Mouse (Mus musculus) Muller cell, postnatal 12 days (primary cell): ENCODE results near the gene Bag3.
A peak's percentile ranks its signal among the peaks of the same experiment; 100 is the strongest.
"Not testable (repeated sequence)": the region's sequence is repeated elsewhere in the genome, so short reads cannot be mapped to it uniquely, and the experiment has no call there.

Experiments used
- DNase-seq: peaks from one replicate; pipeline ENCODE4 v3.0.0-alpha.2; 2015; ENCODE audit errors: inconsistent ontology term

Gene Bag3

DNA sequence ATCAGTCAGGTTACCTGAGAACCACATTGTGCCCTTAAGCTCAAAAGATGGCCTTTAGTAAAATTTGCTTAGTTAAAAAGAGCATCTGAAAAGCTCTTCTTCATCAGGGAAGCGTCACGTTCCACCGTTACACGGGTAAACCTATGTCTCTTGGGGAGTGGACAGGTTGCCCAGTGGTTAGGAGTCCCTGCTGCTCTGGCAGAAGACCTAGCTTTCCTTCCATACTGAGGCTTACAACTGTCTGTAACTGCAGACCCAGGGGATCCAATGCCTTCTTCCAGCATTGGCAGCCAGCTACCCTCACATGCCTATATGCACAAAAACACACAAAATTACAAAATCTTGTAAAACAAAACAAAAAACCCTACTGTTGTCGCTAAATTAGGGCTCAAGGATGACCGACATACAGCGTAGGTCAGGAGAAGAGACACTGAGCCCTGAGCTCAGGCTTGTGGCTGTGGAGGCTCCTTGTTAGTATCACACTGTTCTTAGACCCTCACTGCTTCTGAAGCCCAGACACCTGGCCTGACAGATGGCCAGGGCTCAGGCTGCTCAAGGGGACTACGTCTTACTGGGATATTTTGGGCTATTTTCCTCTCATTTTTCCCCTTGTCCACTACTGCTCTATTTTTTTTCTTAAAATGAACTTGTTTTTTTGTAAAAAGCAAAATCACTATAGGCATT is 44.3 kb downstream of the Bag3 start:
- DNase-seq = no peak

DNA sequence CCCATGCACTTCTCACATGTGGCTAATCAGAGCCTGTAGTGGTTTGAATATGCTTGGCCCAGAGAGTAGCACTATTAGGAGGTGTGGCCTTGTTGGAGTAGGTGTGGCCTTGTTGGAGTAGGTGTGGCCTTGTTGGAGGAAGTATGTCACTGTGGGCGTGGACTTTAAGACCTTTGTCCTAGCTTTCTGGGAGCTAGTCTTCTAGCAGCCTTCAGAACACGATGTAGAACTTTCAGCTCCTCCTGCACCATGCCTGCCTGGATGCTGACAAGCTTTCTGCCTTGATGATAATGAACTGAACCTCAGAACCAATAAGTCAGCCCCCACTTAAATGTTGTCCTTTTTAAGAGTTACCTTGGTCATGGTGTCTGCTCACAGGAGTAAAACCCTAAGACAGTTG is 46.0 kb downstream of the Bag3 start:
- DNase-seq = not testable (repeated sequence)

DNA sequence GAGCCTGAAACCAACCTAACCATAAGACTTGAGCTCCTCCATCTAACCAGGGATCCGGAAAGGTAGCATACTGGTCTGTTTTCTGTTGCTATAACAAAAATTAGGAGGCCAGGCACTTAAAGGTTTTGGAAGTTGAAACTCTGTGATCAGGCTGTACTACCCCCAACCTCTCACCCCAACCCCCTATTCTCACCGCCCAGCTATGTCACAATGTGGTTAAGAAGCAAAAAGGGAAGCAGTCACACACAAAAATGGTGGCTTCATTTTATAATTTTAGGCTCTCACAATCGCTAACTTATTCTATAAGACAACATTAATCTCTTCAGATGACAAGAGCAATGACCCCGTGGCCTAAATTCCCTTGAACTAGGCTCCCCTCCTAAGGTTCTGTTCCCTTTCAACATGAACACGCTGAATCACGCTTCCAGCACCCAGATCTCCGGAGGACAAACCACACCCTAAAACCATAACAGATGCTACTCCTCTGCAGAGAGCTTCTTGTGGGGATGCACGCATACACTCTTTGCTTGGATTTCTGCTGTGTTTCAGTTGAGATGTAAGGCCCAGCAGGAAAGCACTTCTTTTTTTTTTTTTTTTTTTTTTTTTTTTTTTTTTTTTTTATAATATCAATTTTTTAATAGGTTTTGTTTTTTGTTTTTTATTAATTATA is 46.7 kb downstream of the Bag3 start:
- no peak for DNase-seq

DNA sequence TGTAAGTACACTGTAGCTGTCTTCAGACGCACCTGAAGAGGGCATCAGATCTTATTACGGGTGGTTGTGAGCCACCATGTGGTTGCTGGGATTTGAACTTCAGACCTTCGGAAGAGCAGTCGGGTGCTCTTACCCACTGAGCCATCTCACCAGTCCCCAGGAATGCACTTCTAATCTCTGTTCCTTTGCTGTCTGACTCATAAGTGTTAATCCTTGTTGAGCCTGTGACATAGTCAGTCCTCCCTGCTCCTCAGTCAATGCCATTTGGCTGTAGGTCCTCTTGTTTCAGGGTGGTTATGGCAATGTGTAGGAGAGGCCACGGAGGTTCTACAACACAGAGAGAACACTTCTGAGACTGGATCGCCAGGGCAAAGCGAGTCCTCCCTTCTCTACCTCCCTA is 47.2 kb downstream of the Bag3 start:
- not testable (repeated sequence) for DNase-seq

DNA sequence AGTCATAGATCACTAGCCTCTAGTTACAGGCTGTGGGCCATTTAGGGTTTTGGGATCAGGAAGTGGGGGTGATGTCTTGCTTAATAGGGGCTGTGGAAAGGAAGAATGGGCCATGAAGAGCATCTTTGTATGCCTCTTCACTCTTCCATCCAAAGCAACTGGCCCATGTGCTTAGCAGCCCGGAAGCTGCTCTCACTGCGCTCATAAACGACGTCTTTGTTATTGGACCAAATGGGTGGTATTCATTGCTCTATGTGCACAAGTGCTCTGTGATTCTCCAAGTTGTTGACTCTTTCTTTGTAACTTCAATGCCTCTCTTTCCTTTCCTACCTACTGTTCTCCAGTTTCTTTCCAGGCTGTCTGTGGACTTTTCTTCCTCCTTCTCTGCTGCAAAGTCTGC is 48.6 kb downstream of the Bag3 start:
- no peak for DNase-seq

DNA sequence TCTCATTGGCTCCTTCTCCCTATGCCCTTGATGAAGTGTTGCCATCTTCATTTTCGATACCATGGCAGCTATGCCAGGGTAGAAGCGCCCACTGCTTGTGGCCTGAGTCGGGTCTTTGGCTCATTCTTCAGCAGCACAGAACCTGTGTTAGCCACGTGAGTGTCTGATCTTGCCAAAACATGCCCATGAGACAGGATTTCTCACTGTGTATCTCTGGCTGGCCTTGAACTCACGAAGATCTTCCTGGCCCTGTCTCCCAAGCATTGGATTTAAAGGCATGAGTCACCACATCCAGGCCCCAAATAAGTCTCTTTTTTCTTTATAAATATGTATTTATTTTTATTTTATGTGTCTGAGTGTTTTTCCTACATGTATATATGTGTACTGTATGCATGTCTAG is 51.8 kb downstream of the Bag3 start:
- DNase-seq = no peak

DNA sequence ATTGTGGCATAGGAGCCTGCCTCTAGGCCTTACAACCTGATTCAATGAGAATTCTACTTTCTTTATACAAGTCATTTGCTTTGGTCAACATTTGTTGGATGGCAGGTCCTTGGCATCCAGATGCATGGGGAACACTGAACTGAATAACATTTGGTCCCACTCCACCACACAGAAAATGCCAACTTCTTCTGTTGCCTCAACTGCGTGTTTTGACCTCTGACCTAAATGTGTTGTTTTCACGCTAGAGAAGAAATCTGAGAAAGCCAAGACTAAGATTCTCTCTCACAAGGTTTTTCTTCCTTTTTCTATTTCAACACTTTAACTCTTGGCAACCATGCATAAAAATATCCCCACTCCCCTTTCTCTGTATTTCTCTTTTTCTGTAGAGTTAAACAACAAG is 52.4 kb downstream of the Bag3 start:
- no peak for DNase-seq

DNA sequence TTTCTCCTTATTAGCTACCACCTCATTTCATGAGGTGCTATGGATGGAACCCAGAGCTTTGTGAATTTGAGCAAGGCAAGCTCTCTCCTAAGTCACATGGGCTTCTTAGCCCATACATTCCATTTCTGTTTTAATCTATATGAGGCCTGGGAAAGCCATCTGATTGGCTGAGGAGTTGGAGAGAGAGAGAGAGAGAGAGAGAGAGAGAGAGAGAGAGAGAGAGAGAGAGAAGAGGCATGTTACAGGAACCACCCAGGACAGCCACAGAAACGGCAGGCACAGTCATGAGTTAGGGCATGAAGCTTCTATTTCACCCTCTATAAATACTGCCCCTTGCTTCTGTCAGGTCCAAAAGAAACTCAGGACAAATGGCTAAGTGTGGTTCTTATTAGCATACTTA is 54.2 kb downstream of the Bag3 start:
- no peak for DNase-seq

DNA sequence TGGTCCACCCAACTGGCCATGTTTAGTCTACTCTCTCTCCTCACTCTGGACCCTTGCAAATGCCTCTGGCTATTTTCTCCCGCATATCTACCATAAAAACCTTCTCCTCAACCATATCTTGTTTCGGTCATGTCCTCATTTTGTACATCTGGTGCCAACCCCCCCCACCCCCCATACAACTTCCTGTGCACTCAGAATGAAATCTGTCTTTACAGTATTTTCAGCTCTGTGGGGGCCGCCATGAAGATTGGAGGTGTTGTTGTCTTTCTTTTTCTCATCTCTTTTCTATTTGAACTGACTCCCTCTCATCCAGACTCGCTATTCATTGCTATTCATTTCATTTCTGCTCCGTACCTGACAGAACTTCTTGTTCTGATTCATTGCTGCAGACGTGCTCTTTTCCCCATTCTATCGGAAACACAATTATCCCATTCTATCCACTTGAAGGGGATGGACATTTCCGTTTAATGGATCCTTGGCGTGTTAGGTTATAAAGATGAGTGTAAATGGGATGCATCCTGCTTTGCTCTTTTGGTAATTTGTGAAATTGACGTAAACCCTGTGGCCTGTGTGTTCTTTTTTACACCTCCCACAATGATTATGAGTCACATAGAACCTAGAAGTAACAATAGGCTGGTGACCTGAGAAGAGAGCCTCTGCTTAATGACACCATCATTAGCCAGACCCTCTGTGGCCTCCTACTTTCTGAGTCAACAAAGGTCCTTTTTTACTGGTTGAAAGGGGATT is 55.0 kb downstream of the Bag3 start:
- peak; percentile 59 for DNase-seq

DNA sequence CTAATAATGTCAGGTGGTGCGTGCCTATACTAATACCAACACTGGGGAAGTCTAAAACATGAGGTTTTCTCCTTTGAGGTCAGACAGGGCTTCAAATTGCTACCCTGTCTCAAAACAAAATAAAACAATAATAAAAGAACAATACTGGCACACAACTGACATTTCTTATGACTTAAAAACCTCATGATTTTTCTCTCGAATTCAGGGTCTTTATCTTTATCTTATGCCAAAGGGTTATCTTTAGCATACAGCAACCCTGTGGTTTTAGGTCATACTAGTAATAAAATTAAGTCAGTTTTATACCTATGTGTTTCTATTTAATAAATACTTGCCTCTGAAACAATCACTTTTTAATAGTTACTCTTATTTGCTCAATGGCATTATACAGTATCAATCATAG is 56.0 kb downstream of the Bag3 start:
- no peak for DNase-seq

DNA sequence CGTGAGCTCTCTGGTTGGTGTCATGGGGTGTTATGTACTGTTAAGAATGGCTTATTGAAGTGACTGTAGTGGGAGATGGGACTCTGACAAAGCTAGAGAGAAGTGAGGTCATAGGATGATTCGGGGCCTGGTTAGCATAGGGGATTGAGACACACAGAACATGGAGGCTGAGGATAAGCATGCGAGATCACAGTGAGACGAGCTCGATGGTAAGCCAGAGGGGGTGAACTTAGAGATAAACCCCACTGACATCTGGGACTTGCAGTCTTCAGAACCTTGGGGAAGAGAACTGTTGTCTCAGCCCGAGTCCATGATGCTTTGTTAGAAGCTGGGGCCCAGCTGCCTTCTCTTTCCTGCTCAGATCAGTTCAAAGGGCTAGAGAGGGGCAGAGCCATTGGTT is 56.9 kb downstream of the Bag3 start:
- DNase-seq = no peak

DNA sequence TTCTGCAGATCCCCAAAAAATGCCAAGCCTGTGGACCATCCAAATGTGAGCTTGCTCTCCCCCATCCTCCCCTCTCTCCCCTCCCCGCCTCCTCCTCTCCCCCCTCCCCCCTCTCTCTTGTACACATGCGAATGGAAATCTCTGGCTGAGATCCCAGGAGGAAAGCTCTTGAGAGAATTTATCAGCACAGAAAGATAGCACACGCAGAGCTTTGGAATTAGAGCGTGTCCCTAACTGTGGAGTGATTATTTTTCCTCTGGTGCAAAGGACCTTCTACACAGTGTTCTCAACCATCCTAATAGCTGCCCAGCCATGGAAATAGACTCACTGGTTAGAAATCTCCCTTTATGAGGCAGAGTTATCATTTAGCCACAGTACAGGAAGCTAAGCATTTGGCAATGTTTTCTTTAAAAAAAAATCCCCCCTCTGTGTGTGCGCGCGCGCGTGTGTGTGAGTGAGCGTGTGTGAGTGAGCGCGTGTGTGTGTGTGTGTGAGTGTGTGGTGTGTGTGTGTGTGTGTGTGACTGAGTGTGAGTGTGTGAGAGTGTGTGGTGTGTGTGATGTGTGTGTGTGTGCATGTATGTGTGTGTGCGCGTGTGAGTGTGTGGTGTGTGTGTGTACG is 58.6 kb downstream of the Bag3 start:
- peak; percentile 34 for DNase-seq

DNA sequence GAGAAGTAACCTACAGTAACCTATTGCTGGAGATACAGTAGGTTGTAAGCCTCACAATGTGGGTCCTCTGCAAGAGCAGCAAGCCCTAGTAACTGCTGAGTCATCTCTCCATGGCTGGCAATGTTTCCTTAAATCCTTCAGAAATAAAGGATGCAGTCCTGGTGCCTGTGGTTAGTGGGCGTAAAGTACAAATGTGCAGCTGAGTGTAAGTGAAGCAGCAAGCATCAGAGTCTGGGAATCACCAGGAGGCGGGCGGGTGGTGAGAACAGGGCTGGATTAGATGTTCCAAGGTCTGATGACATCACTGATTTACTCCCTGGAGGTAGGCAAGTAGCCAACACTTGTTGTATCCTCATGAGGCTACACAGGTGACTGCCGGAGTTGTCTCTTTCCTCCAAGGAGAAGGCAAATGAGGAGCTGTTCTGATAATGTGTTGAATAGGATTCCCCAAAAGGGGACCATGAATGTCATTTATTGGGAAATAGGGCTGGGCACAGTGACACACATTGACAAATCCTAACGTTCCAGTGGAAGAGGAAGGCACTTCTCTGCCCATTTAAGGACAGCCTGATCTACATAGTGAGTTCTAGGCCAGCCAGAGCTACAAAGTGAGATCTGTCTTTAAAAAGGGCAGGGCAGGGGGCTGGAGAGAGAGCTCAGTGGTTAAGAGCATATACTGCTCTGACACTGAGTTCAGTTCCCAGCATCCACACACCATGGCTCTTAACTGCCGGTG is 60.0 kb downstream of the Bag3 start:
- DNase-seq = peak; percentile 89

DNA sequence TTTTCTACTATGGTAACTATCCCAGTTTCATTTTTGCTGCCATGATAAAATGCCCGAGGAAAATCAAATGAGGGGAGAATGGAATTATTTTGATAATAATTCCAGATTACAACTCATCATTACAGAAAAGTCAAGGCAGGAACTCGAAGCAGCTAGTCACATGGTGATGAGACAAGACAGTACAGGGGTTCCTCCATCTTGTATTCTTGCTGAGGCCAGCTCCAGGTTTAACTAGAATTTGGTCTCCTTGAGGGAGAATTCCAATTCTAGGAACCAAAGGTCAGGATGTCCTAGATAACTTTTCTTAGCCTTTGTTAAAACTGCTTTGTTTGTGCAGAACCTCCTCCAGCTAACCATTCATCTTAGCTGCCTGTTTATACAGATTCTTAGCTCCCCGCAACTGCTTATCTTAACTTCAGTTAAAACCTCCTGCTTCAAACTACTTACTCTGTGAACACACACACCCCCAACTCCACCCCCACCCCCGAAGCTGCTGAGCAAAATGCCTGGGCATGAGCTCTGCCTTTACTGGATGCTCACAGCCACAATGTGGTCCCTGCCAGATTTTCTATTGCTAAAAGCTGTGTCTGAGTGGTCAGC is 64.0 kb downstream of the Bag3 start:
- DNase-seq = no peak

DNA sequence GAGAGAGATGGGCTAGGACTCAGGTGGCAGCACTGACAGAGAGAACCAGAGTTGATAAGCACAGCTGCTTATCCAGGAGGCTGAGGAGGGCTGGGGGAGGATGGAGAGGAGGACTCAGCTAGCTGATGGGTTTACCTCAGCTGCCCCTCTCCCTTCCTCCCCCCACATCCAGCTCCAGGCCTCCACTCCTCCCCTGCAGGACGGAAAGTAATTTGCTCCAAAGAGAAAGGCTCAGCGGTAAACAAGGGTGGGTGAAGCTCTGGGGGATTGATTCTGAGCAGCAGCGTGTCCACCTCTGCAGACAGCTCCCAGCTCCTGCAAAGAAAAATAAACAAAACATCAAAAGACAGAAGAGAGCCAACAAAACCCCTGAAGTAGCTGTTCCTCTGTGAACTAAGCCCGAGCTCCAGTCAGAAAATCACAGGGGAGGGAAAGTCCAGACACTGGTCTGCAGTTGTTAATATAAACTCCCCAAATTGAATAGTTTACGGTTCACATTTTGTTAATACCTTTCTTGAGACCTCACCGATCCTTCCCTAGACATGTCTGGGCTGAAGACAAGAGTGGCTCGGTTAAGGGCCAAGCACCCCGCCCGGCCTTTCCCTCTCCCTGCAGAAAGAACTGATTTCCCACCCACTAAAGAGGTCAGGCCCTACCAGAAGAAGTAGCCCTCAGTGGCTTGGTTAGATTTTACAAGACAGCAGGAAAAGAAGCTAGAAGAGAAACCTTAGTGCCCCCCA is 68.1 kb downstream of the Bag3 start:
- no peak for DNase-seq

DNA sequence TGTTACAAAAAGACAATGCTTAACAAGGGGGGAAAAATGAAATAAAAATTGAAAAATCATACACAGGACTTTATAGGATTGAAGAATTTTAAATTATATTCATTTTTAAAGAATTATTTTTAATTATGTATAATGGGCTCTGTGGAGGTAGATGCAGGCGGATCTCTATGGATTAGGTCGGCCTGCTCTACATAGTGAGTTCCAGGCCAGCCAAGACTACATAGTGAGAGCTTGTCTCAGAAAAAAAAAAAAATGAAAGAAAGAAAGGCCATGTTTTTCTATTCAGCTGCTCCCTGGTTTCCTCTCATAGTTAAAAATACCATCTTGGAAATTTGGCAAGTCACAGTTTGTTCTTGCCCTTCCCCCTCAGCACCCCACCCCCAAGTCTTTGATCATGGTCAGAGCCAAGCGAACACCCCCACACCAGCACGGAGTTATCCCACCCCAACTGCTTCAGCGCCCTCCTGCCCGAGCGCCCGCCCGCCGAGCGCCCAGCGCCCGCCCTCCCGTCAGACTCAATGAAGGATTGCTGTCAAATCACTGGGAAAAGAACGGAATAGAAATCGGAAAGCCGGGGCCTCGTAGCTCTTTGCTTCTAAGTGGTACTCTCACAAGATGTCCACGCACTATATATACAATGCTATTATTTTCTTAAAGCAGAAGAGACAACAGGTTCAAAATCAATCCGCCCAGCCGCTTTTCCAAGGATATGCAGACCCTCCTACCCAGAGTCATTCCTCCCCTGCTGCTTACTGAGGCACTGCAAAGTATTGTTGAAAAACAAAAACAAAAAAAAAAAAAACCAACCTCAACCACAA is 68.9 kb downstream of the Bag3 start:
- no peak for DNase-seq

DNA sequence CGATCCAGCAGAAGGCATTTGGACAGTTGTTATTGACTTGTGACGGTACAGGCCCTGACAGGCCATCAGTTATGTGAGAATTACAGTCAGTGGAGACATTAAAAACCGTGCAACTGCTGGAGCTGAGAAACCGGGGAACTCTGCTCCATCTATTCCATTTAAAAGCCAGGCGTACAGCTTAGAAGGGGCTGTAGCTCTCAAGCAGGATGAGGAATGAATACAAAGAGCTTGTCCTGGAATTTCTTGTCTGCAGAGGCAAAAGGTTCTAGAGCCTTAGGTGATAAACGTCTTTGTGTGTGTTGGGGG is 69.5 kb downstream of the Bag3 start:
- DNase-seq = no peak

DNA sequence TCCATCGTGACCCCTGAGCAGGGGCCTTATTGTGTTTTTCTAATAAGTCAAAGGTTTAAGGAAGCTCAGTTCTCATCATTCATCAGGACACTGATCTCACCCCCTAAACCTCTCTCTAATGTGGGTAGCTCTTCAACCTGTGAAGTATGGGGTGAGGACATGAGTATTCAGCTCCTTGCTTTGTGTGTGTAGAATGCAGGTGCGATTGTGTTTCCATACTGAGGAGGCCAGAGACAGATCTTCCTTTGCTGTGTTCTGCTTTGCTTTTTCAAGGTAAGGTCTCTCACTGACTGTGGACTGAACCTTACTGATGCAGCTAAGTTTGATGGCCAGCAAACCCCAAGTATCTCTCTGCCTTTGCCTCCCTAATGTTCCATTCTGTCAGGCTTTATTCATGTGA is 72.9 kb downstream of the Bag3 start:
- no peak for DNase-seq
